Mouse (Mus musculus) limb, embryonic 13.5 days (tissue): ENCODE data around the gene Ankrd35. TPM values are rescaled to one million over a fixed set of nuclear protein-coding genes. Genes with fewer than 3 reads are reported as not detected.

ENCODE experiments used
- ATAC-seq: fragments of 200-750 bp; cut with Nextera tagmentation; 2 replicates; pipeline ENCODE4 v1.8.0; 2017; ENCODE audit warnings: low read depth, moderate number of reproducible peaks, moderate TSS enrichment; ENCODE audit not compliant: low FRiP score
- H3K27ac ChIP-seq: fragments of 300-500 bp; sonication (generic); 2 replicates; pipeline ENCODE4 v1.5.1; 2015; ENCODE audit warnings: inconsistent platforms, mild to moderate bottlenecking, moderate library complexity
- H3K27me3 ChIP-seq: fragments of 300-500 bp; sonication (generic); 2 replicates; pipeline ENCODE4 v1.6.1; 2015; ENCODE audit warnings: mild to moderate bottlenecking, inconsistent platforms
- H3K36me3 ChIP-seq: fragments of 300-500 bp; sonication (generic); 2 replicates; pipeline ENCODE4 v1.6.1; 2015; ENCODE audit warnings: inconsistent platforms, mild to moderate bottlenecking, moderate library complexity
- H3K4me1 ChIP-seq: fragments of 300-500 bp; sonication (generic); 2 replicates; pipeline ENCODE4 v1.6.1; 2015; ENCODE audit warnings: inconsistent platforms
- H3K4me2 ChIP-seq: fragments of 300-500 bp; sonication (generic); replicated peaks from 2 replicates; pipeline ENCODE4 v1.6.1; 2015; ENCODE audit warnings: inconsistent platforms, mild to moderate bottlenecking, moderate library complexity
- H3K4me3 ChIP-seq: fragments of 300-500 bp; sonication (generic); 2 replicates; pipeline ENCODE4 v1.5.1; 2015; ENCODE audit warnings: moderate library complexity, mild to moderate bottlenecking, inconsistent platforms
- H3K9ac ChIP-seq: fragments of 300-500 bp; sonication (generic); 2 replicates; pipeline ENCODE4 v1.6.1; 2015; ENCODE audit warnings: mild to moderate bottlenecking, inconsistent platforms
- H3K9me3 ChIP-seq: fragments of 300-500 bp; sonication (generic); 2 replicates; pipeline ENCODE4 v1.6.1; 2016; ENCODE audit warnings: inconsistent platforms
- WGBS: fragments of 180-500 bp; shearing (Covaris S2); methylation state at CpG from one replicate; pipeline ENCODE4 v1.1.7; 2015; 5-methylcytosine and 5-hydroxymethylcytosine counted together
- polyA plus RNA-seq: library from polyadenylated mRNA; unstranded; fragments of >200 nt; fragmentation: Nextera tagmentation; extraction: Ambion mirVana; gene quantifications from 2 replicates; pipeline ENCODE4 v1.2.1, GENCODE M21; 2015

Ankrd35 gene
- polyA plus RNA-seq, 1 experiment from 2014 or later: 1.2 TPM

- peaks cover 70% of the 10 kb centered on the region for H3K36me3 ChIP-seq
- no peak for ATAC-seq
These were observed 45.9 kb downstream of the Ankrd35 start for GRCm38 (mm10) chr3:96715854-96716253.

DNA sequence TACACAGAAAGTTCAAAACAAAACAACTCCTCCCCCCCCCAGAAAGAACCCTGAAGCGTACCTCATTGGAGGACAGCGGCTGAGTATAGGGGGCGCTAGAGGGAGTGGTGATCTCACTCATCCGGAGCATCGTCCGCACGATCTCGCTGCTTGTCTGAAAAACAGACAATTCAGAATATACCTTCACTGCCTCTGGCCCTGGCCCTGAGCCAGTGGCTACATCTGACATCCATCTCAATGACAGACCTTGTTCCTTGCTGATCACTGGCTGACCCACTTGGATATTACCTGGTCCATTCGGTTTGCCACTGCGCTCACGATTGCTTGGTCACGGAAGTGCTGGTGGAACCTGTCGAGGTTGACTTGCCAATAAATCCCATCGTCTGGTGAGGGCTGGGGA is 49.2 kb downstream of the Ankrd35 start:
- Histone ChIP-seq H3K9ac (no peak overlapping the region), H3K36me3 (peaks cover 70% of the 10 kb centered on the region), H3K4me1 (no peaks in the 10 kb centered on the region), H3K27ac (no peak overlapping the region), H3K4me3 (no peak overlapping the region), H3K4me2 (no peak overlapping the region), H3K27me3 (no peaks in the 10 kb centered on the region), H3K9me3 (no peaks in the 10 kb centered on the region)
- WGBS: 48% methylated on average over 14 of the region's 14 CpGs
- ATAC-seq: no peak

More at GRCm38 (mm10) chr3:96715854-96716253, 45.9 kb downstream of the Ankrd35 start:
- Histone ChIP-seq H3K27me3 (no peaks in the 10 kb centered on the region), H3K9me3 (no peaks in the 10 kb centered on the region), H3K4me2 (no peak overlapping the region), H3K9ac (no peak overlapping the region), H3K4me3 (no peak overlapping the region), H3K27ac (no peak overlapping the region), H3K4me1 (no peaks in the 10 kb centered on the region)
- 67% methylated on average over 2 of the region's 2 CpGs for WGBS

- peak; percentile 98 for ATAC-seq
- under 1% methylated on average over 50 of the region's 52 CpGs for WGBS
These were observed 57.5 kb downstream of the Ankrd35 start, which contains the start of the genes Polr3c and Rnf115 for GRCm38 (mm10) chr3:96727343-96727827. Gene Polr3c (minus strand): TSS chr3:96727628. Gene Rnf115 (plus strand): TSS chr3:96727664.

GRCm38 (mm10) chr3:96727828-96728633 is 58.1 kb downstream of the Ankrd35 start:
- Histone ChIP-seq H3K36me3 (peaks cover 11% of the 10 kb centered on the region), H3K9me3 (no peaks in the 10 kb centered on the region), H3K4me2 (peak overlapping the region; percentile 76), H3K4me3 (peak overlapping the region; percentile 92), H3K4me1 (peaks cover 22% of the 10 kb centered on the region), H3K27ac (peak overlapping the region; percentile 80; the same call in 1 of the 2 replicates), H3K27me3 (no peaks in the 10 kb centered on the region), H3K9ac (peak overlapping the region; percentile 91)
- ATAC-seq: peak; percentile 40; the same call in 1 of the 2 replicates
- 1% methylated on average over 42 of the region's 42 CpGs for WGBS

More at GRCm38 (mm10) chr3:96727343-96727827, 57.5 kb downstream of the Ankrd35 start, which contains the start of the genes Polr3c and Rnf115:
- Histone ChIP-seq H3K9ac (peak within 1 kb of the TSS; percentile 91), H3K9me3 (no peaks in the 10 kb centered on the region), H3K4me3 (peak within 1 kb of the TSS; percentile 92), H3K27me3 (no peaks in the 10 kb centered on the region), H3K4me2 (peak within 1 kb of the TSS; percentile 76), H3K36me3 (peaks cover 18% of the 10 kb centered on the region), H3K4me1 (peaks cover 22% of the 10 kb centered on the region), H3K27ac (peak within 1 kb of the TSS; percentile 80; the same call in 1 of the 2 replicates)

GRCm38 (mm10) chr3:96728634-96729402 is 58.9 kb downstream of the Ankrd35 start:
- Histone ChIP-seq H3K4me2 (peak overlapping the region; percentile 76), H3K27me3 (no peaks in the 10 kb centered on the region), H3K9me3 (no peaks in the 10 kb centered on the region), H3K9ac (peak overlapping the region; percentile 91), H3K4me1 (peaks cover 22% of the 10 kb centered on the region), H3K36me3 (peaks cover 3% of the 10 kb centered on the region), H3K4me3 (peak overlapping the region; percentile 92), H3K27ac (no peak overlapping the region)
- ATAC-seq: no peak
- 40% methylated on average over 7 of the region's 7 CpGs for WGBS

GRCm38 (mm10) chr3:96729403-96729784 is 59.5 kb downstream of the Ankrd35 start:
- ATAC-seq: no peak
- Histone ChIP-seq H3K36me3 (no peaks in the 10 kb centered on the region), H3K4me1 (peaks cover 22% of the 10 kb centered on the region), H3K9ac (no peak overlapping the region), H3K27ac (no peak overlapping the region), H3K4me2 (peak overlapping the region; percentile 76), H3K4me3 (no peak overlapping the region), H3K9me3 (no peaks in the 10 kb centered on the region), H3K27me3 (no peaks in the 10 kb centered on the region)
- WGBS: 45% methylated on average over 3 of the region's 3 CpGs

- Histone ChIP-seq H3K27ac (no peak overlapping the region), H3K4me2 (no peak overlapping the region), H3K9ac (no peak overlapping the region), H3K27me3 (no peaks in the 10 kb centered on the region), H3K4me3 (no peak overlapping the region), H3K36me3 (no peaks in the 10 kb centered on the region), H3K4me1 (peaks cover 22% of the 10 kb centered on the region), H3K9me3 (no peaks in the 10 kb centered on the region)
- WGBS: 77% methylated on average over 5 of the region's 5 CpGs
- no peak for ATAC-seq
These were observed 60.9 kb downstream of the Ankrd35 start for GRCm38 (mm10) chr3:96730785-96731184.

GRCm38 (mm10) chr3:96733984-96734383 is 64.1 kb downstream of the Ankrd35 start:
- peaks cover 8% of the 10 kb centered on the region for H3K4me1 ChIP-seq
- H3K4me2 ChIP-seq: no peak overlapping the region
- 100% methylated on average over 1 of the region's 1 CpGs for WGBS
- H3K27ac ChIP-seq: no peak overlapping the region
- ATAC-seq: no peak
- no peak overlapping the region for H3K9ac ChIP-seq
- no peak overlapping the region for H3K4me3 ChIP-seq
- no peaks in the 10 kb centered on the region for H3K36me3 ChIP-seq
- H3K9me3 ChIP-seq: no peaks in the 10 kb centered on the region
- H3K27me3 ChIP-seq: no peaks in the 10 kb centered on the region

DNA sequence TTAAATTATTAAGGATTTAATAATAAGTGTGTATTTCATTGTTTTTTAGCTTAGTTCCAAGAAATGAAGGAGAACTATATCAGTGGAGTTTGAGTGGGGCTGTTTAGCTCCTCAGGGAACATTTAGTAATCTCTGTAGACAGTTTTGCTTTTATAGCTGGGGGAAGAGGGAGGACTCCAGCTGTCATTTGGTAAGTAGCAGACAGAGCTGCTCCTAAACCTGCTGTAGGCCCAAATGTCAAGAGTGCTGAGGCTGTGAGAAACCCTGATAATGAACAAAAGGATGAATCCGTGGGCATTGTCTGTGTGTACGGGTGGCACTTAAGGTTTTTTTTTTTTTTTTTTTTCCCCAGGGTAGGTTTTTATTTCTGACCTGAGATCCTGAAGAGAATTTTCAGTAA is 65.3 kb downstream of the Ankrd35 start:
- no peaks in the 10 kb centered on the region for H3K9me3 ChIP-seq
- H3K36me3 ChIP-seq: no peaks in the 10 kb centered on the region
- no peak overlapping the region for H3K9ac ChIP-seq
- H3K4me3 ChIP-seq: no peak overlapping the region
- H3K27me3 ChIP-seq: no peaks in the 10 kb centered on the region
- 84% methylated on average over 2 of the region's 2 CpGs for WGBS
- H3K27ac ChIP-seq: no peak overlapping the region
- no peak overlapping the region for H3K4me2 ChIP-seq
- no peak for ATAC-seq
- H3K4me1 ChIP-seq: no peaks in the 10 kb centered on the region

- Histone ChIP-seq H3K4me2 (no peak overlapping the region), H3K4me3 (no peak overlapping the region), H3K9ac (no peak overlapping the region), H3K36me3 (no peaks in the 10 kb centered on the region), H3K27ac (no peak overlapping the region), H3K4me1 (no peaks in the 10 kb centered on the region), H3K27me3 (no peaks in the 10 kb centered on the region), H3K9me3 (no peaks in the 10 kb centered on the region)
- 62% methylated on average over 1 of the region's 1 CpGs for WGBS
- ATAC-seq: no peak
These were observed 67.2 kb downstream of the Ankrd35 start for GRCm38 (mm10) chr3:96737013-96737740.

DNA sequence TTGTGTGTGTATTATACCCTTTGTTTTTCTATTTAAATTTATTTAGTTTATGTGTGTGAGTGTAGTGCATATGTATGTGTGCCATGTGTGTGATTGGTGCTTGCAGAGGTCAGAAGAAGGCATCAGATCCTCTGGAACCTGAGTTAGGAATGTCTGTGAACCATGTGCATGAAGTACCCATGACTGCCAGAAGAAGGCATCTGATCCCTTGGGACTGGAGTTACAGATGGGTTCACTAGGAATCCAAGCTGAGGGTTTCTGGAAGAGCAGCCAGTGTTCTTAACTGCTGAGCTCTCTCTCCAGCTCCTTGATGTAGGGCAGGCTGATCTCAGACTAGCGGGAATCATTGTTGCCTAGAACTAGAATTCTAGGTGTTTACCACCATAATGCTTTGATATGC is 68.1 kb downstream of the Ankrd35 start:
- no peak overlapping the region for H3K4me2 ChIP-seq
- WGBS: 80% methylated on average over 1 of the region's 1 CpGs
- no peaks in the 10 kb centered on the region for H3K36me3 ChIP-seq
- no peaks in the 10 kb centered on the region for H3K27me3 ChIP-seq
- H3K4me1 ChIP-seq: no peaks in the 10 kb centered on the region
- H3K9ac ChIP-seq: no peak overlapping the region
- H3K9me3 ChIP-seq: no peaks in the 10 kb centered on the region
- H3K27ac ChIP-seq: no peak overlapping the region
- H3K4me3 ChIP-seq: no peak overlapping the region
- ATAC-seq: no peak
